Mouse (Mus musculus) thymus, adult 2 months (tissue): ENCODE results near the gene Unc13d. TPM values are rescaled to one million over a fixed set of nuclear protein-coding genes. Genes with fewer than 3 reads are reported as not detected.
A peak's percentile ranks its signal among the peaks of the same experiment; 100 is the strongest.
"Not testable (repeated sequence)": the region's sequence is repeated elsewhere in the genome, so short reads cannot be mapped to it uniquely, and the experiment has no call there.

Experiments
- DNase-seq: peaks from one replicate; pipeline ENCODE4 v3.0.0; 2021
- H3K27ac ChIP-seq: fragments of 200-500 bp; 2 replicates; pipeline ENCODE4 v1.5.1; 2012; ENCODE audit warnings: low read length, control low read depth; ENCODE audit not compliant: control insufficient read depth, insufficient read depth
- H3K27me3 ChIP-seq: fragments of 200-500 bp; 2 replicates; pipeline ENCODE4 v1.6.1; 2012; ENCODE audit warnings: mild to moderate bottlenecking, low read length, moderate library complexity, mixed read lengths; ENCODE audit not compliant: control insufficient read depth, insufficient read depth
- H3K36me3 ChIP-seq: fragments of 200-500 bp; 2 replicates; pipeline ENCODE4 v1.6.1; 2012; ENCODE audit warnings: mild to moderate bottlenecking, low read length, moderate library complexity; ENCODE audit not compliant: control insufficient read depth, insufficient read depth
- H3K4me1 ChIP-seq: fragments of 200-500 bp; replicated peaks from 2 replicates; pipeline ENCODE4 v1.6.1; 2012; ENCODE audit warnings: low read length; ENCODE audit not compliant: control insufficient read depth, insufficient read depth
- H3K4me3 ChIP-seq: fragments of 200-500 bp; 2 replicates; pipeline ENCODE4 v1.5.1; 2012; ENCODE audit warnings: mild to moderate bottlenecking, low read length, control low read depth, moderate library complexity; ENCODE audit not compliant: control insufficient read depth, insufficient read depth
- CTCF ChIP-seq: fragments of 200-500 bp; IDR thresholded peaks from 2 replicates; pipeline ENCODE4 v1.5.1; 2012; ENCODE audit warnings: mild to moderate bottlenecking, control low read depth, low read length, moderate library complexity, borderline replicate concordance; ENCODE audit not compliant: control insufficient read depth, poor library complexity, insufficient read depth; ENCODE audit errors: extremely low read depth
- POLR2A ChIP-seq: fragments of 200-500 bp; IDR thresholded peaks from 2 replicates; pipeline ENCODE4 v1.6.1; 2012; ENCODE audit warnings: mild to moderate bottlenecking, low read length, control low read depth, moderate library complexity; ENCODE audit not compliant: control insufficient read depth, poor library complexity, insufficient read depth; ENCODE audit errors: extremely low read depth
- WGBS: fragments of 180-500 bp; shearing (Covaris S2); methylation state at CpG from one replicate; pipeline ENCODE4 v1.1.7; 2018; 5-methylcytosine and 5-hydroxymethylcytosine counted together
- polyA plus RNA-seq: library from polyadenylated mRNA; depleted of rRNA; stranded (reverse); fragments of >200 nt; gene quantifications from 2 replicates; pipeline ENCODE4 v1.2.3, GENCODE M21; 2012; rRNA removed

The Unc13d gene
- polyA plus RNA-seq: 95.3 and 98.6 TPM in 2 replicates

DNA sequence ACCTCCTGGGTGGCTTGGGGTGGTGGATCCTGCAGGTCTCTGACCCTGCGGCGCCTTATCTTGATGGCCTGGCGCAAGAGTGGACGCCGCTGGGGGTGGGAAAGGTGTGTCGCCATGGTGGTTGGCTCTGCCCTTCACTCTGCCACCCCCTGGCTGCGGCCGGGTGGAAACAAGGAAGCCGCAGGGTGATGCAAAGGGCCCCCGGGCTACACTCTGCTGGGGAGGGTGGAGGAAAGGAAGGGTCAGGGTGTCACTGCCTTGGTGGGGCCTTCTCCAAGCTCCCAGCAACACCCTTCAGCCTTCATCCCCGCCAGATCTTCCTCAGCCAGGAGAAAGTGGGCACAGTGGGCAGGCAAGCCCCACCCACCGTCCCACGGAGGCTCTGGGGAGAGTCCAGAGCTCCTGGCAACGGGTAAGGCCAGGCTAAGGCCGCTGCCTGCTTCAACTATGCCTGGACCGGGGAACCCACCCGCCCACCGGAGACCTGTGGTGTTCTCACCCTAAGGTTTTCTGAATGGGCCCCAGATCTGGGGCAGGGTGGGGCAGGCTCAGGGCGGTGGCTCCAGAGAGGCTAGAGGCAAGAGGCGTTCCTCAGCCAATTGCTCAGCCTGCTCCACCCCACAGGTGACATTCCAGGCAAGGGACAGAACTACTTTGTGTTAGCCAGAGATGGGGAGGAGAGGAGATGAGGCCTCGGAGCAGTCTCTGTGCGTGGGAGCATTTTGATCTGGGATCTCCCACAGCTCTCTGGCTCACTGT is at the start of gene Unc13d:
TSS of gene Unc13d (minus strand) at position 516 of the 759 bp plus-strand sequence.
- Histone ChIP-seq H3K4me1 (peaks cover 30% of the 10 kb centered on the region), H3K27me3 (no peaks in the 10 kb centered on the region), H3K4me3 (peak within 1 kb of the TSS; percentile 77), H3K36me3 (peaks cover 32% of the 10 kb centered on the region), H3K27ac (peak within 1 kb of the TSS; percentile 96)
- TF ChIP-seq POLR2A (no peak; the same call in 1 of the 2 replicates), CTCF (peak; percentile 51; the same call in 1 of the 2 replicates)
- DNase-seq: peak; percentile 82
- 4% methylated on average over 22 of the region's 22 CpGs for WGBS

- TF ChIP-seq POLR2A: no peak
- Histone ChIP-seq H3K4me1 (peaks cover 13% of the 10 kb centered on the region), H3K27me3 (no peaks in the 10 kb centered on the region), H3K4me3 (no peak overlapping the region), H3K27ac (no peak overlapping the region), H3K36me3 (peaks cover 20% of the 10 kb centered on the region)
- DNase-seq: no peak
- WGBS: over 99% methylated on average over 15 of the region's 15 CpGs
These were observed 48.5 kb upstream of the Unc13d start for GRCm38 (mm10) chr11:116126261-116126660.

- not testable (repeated sequence) for H3K27me3 ChIP-seq, H3K4me1 ChIP-seq, DNase-seq, H3K27ac ChIP-seq, H3K4me3 ChIP-seq
- peaks cover 17% of the 10 kb centered on the region for H3K36me3 ChIP-seq
- 98% methylated on average over 8 of the region's 8 CpGs for WGBS
These were observed 44.0 kb upstream of the Unc13d start for GRCm38 (mm10) chr11:116121731-116122245.

DNA sequence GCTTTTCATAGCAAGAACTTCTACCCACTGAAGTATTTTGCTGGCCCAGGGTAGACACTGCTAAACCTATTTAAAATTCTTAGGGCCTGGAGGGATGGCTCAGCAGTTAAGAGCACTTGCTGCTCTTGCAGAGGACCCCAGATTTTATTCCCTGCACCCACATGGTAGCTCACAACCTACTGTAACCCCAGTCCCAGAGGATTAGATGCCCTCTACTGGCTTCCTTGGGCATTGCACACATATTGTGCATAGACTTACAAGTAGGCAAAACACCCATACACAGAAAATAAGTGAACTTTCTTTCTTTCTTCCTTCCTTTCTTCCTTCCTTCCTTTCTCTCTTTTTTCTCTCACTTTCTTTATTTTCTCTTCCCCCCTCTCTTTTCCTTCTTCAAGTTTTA is 40.1 kb upstream of the Unc13d start:
- no peak for DNase-seq

GRCm38 (mm10) chr11:116117241-116117640 is 39.5 kb upstream of the Unc13d start:
- H3K27ac ChIP-seq: no peak overlapping the region
- no peak for DNase-seq
- H3K27me3 ChIP-seq: no peaks in the 10 kb centered on the region
- no peak overlapping the region for H3K4me3 ChIP-seq
- H3K4me1 ChIP-seq: no peaks in the 10 kb centered on the region
- no peaks in the 10 kb centered on the region for H3K36me3 ChIP-seq
- TF ChIP-seq CTCF (no peak), POLR2A (no peak)
- 91% methylated on average over 12 of the region's 12 CpGs for WGBS

More for the DNA sequence above, 40.1 kb upstream of the Unc13d start:
- H3K27ac ChIP-seq: no peak overlapping the region
- no peaks in the 10 kb centered on the region for H3K36me3 ChIP-seq
- H3K4me1 ChIP-seq: no peaks in the 10 kb centered on the region
- TF ChIP-seq CTCF (no peak), POLR2A (no peak)
- H3K27me3 ChIP-seq: no peaks in the 10 kb centered on the region
- no peak overlapping the region for H3K4me3 ChIP-seq

GRCm38 (mm10) chr11:116111611-116112203 is 33.9 kb upstream of the Unc13d start:
- Histone ChIP-seq H3K36me3 (no peaks in the 10 kb centered on the region), H3K4me3 (no peak overlapping the region), H3K27me3 (peaks cover 11% of the 10 kb centered on the region; the same call in 1 of the 2 replicates), H3K27ac (no peak overlapping the region), H3K4me1 (peaks cover 8% of the 10 kb centered on the region; the same call in 1 of the 2 replicates)
- WGBS: 96% methylated on average over 19 of the region's 19 CpGs
- no peak for DNase-seq
- no peak for TF ChIP-seq POLR2A
- no peak for TF ChIP-seq CTCF

GRCm38 (mm10) chr11:116111067-116111466 is 33.3 kb upstream of the Unc13d start:
- Histone ChIP-seq H3K27me3 (peaks cover 11% of the 10 kb centered on the region; the same call in 1 of the 2 replicates), H3K4me1 (peaks cover 8% of the 10 kb centered on the region; the same call in 1 of the 2 replicates), H3K36me3 (no peaks in the 10 kb centered on the region), H3K27ac (no peak overlapping the region), H3K4me3 (no peak overlapping the region)
- 94% methylated on average over 4 of the region's 4 CpGs for WGBS
- DNase-seq: no peak
- TF ChIP-seq CTCF (no peak), POLR2A (no peak)
